Mouse (Mus musculus): ENCODE data around the gene Gtpbp3. TPM values are rescaled to one million over a fixed set of nuclear protein-coding genes. Genes with fewer than 3 reads are reported as not detected.
"Not testable (repeated sequence)": the region's sequence is repeated elsewhere in the genome, so short reads cannot be mapped to it uniquely, and the experiment has no call there.

Gtpbp3 gene
- total and polyA plus RNA-seq, 2 experiments from 2014 or later = 12.1 to 58.5 TPM

GRCm38 (mm10) chr8:71528362-71529073 is 40.6 kb downstream of the Gtpbp3 start:
- Histone ChIP-seq H3K27me3 (ENCODE audit: insufficient read depth, low read length) (peaks cover 22% of the 10 kb centered on the region), H3K9ac (replicated peaks; ENCODE audit: low read length) (no peak overlapping the region), H3K36me3 (ENCODE audit: insufficient read depth, low read length) (no peaks in the 10 kb centered on the region), H3K4me2 (ENCODE audit: low read depth, low read length) (no peak overlapping the region), H3K9me3 (ENCODE audit: low read length) (no peaks in the 10 kb centered on the region), H3K4me1 (ENCODE audit: insufficient read depth, low read length) (no peaks in the 10 kb centered on the region), H3K27ac (peak overlapping the region; percentile 56; the same call in 1 of the 2 replicates), H3K4me3 (ENCODE audit: low read length) (no peak overlapping the region)
- no peak for TF ChIP-seq CTCF (IDR thresholded peaks at IDR 0.05; ENCODE audit: low read depth)
- no peak for ATAC-seq
- no peak for DNase-seq (ENCODE audit: low spot score)
- WGBS = 83% methylated on average over 11 of the region's 11 CpGs

- WGBS = 66% methylated on average over 5 of the region's 12 CpGs
These were observed 43.0 kb downstream of the Gtpbp3 start for GRCm38 (mm10) chr8:71530735-71531467.

GRCm38 (mm10) chr8:71534263-71534810 is 46.4 kb downstream of the Gtpbp3 start:
- Histone ChIP-seq H3K36me3 (ENCODE audit: insufficient read depth, low read length) (no peaks in the 10 kb centered on the region), H3K4me1 (ENCODE audit: insufficient read depth, low read length) (no peaks in the 10 kb centered on the region), H3K4me3 (ENCODE audit: low read length) (no peak overlapping the region), H3K9ac (replicated peaks; ENCODE audit: low read length) (no peak overlapping the region), H3K9me3 (ENCODE audit: low read length) (no peaks in the 10 kb centered on the region), H3K27me3 (ENCODE audit: insufficient read depth, low read length) (peaks cover 6% of the 10 kb centered on the region; the same call in 1 of the 2 replicates), H3K4me2 (ENCODE audit: low read depth, low read length) (no peak overlapping the region), H3K27ac (no peak overlapping the region)
- TF ChIP-seq CTCF (IDR thresholded peaks at IDR 0.05; ENCODE audit: low read depth) = no peak
- WGBS = 34% methylated on average over 3 of the region's 3 CpGs
- no peak for ATAC-seq
- DNase-seq (ENCODE audit: low spot score) = no peak

More at GRCm38 (mm10) chr8:71530735-71531467, 43.0 kb downstream of the Gtpbp3 start:
- H3K9me3 ChIP-seq (ENCODE audit: low read length); H3K27me3 ChIP-seq (ENCODE audit: insufficient read depth, low read length); H3K27ac ChIP-seq; H3K36me3 ChIP-seq (ENCODE audit: insufficient read depth, low read length); H3K4me1 ChIP-seq (ENCODE audit: insufficient read depth, low read length); H3K9ac ChIP-seq (replicated peaks; ENCODE audit: low read length); H3K4me2 ChIP-seq (ENCODE audit: low read depth, low read length); ATAC-seq; H3K4me3 ChIP-seq (ENCODE audit: low read length): not testable (repeated sequence)
- peak; percentile 62 for DNase-seq (ENCODE audit: low spot score)
- peak; percentile 62 for TF ChIP-seq CTCF (IDR thresholded peaks at IDR 0.05; ENCODE audit: low read depth)

- no peak for ATAC-seq
- Histone ChIP-seq H3K4me3 (ENCODE audit: low read length) (no peak overlapping the region), H3K9me3 (ENCODE audit: low read length) (no peaks in the 10 kb centered on the region), H3K36me3 (ENCODE audit: insufficient read depth, low read length) (no peaks in the 10 kb centered on the region), H3K27me3 (ENCODE audit: insufficient read depth, low read length) (peaks cover 6% of the 10 kb centered on the region; the same call in 1 of the 2 replicates), H3K9ac (replicated peaks; ENCODE audit: low read length) (no peak overlapping the region), H3K4me1 (ENCODE audit: insufficient read depth, low read length) (no peaks in the 10 kb centered on the region), H3K4me2 (ENCODE audit: low read depth, low read length) (0 out of 2 replicates have a peak overlapping the region, but pooled peaks have one; percentile 7), H3K27ac (no peak overlapping the region)
- WGBS = 76% methylated on average over 5 of the region's 5 CpGs
- no peak for TF ChIP-seq CTCF (IDR thresholded peaks at IDR 0.05; ENCODE audit: low read depth)
- DNase-seq (ENCODE audit: low spot score) = no peak
These were observed 47.8 kb downstream of the Gtpbp3 start for GRCm38 (mm10) chr8:71535663-71536062.

- peak; percentile 52; the same call in 1 of the 2 replicates for ATAC-seq
- Histone ChIP-seq H3K27me3 (ENCODE audit: insufficient read depth, low read length) (peaks cover 6% of the 10 kb centered on the region; the same call in 1 of the 2 replicates), H3K36me3 (ENCODE audit: insufficient read depth, low read length) (no peaks in the 10 kb centered on the region), H3K27ac (peak within 1 kb of the TSS; percentile 32; the same call in 1 of the 2 replicates), H3K4me3 (ENCODE audit: low read length) (peak within 1 kb of the TSS; percentile 33), H3K9me3 (ENCODE audit: low read length) (no peaks in the 10 kb centered on the region), H3K4me2 (ENCODE audit: low read depth, low read length) (peak within 1 kb of the TSS; percentile 52), H3K9ac (replicated peaks; ENCODE audit: low read length) (0 out of 2 replicates have a peak within 1 kb of the TSS, but pooled peaks have one; percentile 23), H3K4me1 (ENCODE audit: insufficient read depth, low read length) (no peaks in the 10 kb centered on the region)
- no peak for TF ChIP-seq CTCF (IDR thresholded peaks at IDR 0.05; ENCODE audit: low read depth)
- DNase-seq (ENCODE audit: low spot score) = peak; percentile 65
- WGBS = 5% methylated on average over 37 of the region's 37 CpGs
These were observed 49.3 kb downstream of the Gtpbp3 start, which contains the start of gene Bst2 for GRCm38 (mm10) chr8:71537028-71537867. Gene Bst2, minus strand, starts transcription at chr8:71537456.
